Mouse (Mus musculus): ENCODE measurements around the gene Fgf12. TPM values are rescaled to one million over a fixed set of nuclear protein-coding genes. Genes with fewer than 3 reads are reported as not detected.

Gene Fgf12
- polyA plus RNA-seq, 1 experiment from 2014 or later: 67.3 TPM

GRCm38 (mm10) chr16:28512446-28512845, 240.4 kb downstream of the Fgf12 start:
- WGBS: 57% methylated on average over 6 of the region's 6 CpGs
- Histone ChIP-seq H3K27ac (ENCODE audit: low read depth, low read length) (no peak overlapping the region), H3K9me3 (ENCODE audit: control insufficient read depth, low read length) (no peaks in the 10 kb centered on the region), H3K27me3 (replicated peaks; ENCODE audit: control insufficient read depth, insufficient read depth, low read length) (no peaks in the 10 kb centered on the region), H3K4me3 (ENCODE audit: low read length) (no peak overlapping the region), H3K4me1 (ENCODE audit: control insufficient read depth, insufficient read depth, low read depth, low read length) (no peaks in the 10 kb centered on the region; the same call in 1 of the 2 replicates), H3K36me3 (ENCODE audit: control insufficient read depth, insufficient read depth, low read length) (no peaks in the 10 kb centered on the region), H3K9ac (ENCODE audit: low read depth, low read length) (no peak overlapping the region), H3K4me2 (ENCODE audit: low read length) (no peak overlapping the region)
- ATAC-seq: peak; percentile 58

- Histone ChIP-seq H3K9me3 (ENCODE audit: control insufficient read depth, low read length) (no peaks in the 10 kb centered on the region), H3K9ac (ENCODE audit: low read depth, low read length) (no peak overlapping the region), H3K27me3 (replicated peaks; ENCODE audit: control insufficient read depth, insufficient read depth, low read length) (no peaks in the 10 kb centered on the region), H3K36me3 (ENCODE audit: control insufficient read depth, insufficient read depth, low read length) (no peaks in the 10 kb centered on the region), H3K4me2 (ENCODE audit: low read length) (no peak overlapping the region), H3K27ac (ENCODE audit: low read depth, low read length) (no peak overlapping the region), H3K4me1 (ENCODE audit: control insufficient read depth, insufficient read depth, low read depth, low read length) (no peaks in the 10 kb centered on the region; the same call in 1 of the 2 replicates), H3K4me3 (ENCODE audit: low read length) (no peak overlapping the region)
- WGBS: 21% methylated on average over 5 of the region's 5 CpGs
- ATAC-seq: no peak
These were observed 241.5 kb downstream of the Fgf12 start for GRCm38 (mm10) chr16:28511413-28511812.

GRCm38 (mm10) chr16:28497971-28498607, 254.8 kb downstream of the Fgf12 start:
- Histone ChIP-seq H3K36me3 (ENCODE audit: control insufficient read depth, insufficient read depth, low read length) (no peaks in the 10 kb centered on the region), H3K9ac (ENCODE audit: low read depth, low read length) (no peak overlapping the region), H3K4me2 (ENCODE audit: low read length) (no peak overlapping the region), H3K4me1 (ENCODE audit: control insufficient read depth, insufficient read depth, low read depth, low read length) (no peaks in the 10 kb centered on the region), H3K4me3 (ENCODE audit: low read length) (no peak overlapping the region), H3K27ac (ENCODE audit: low read depth, low read length) (no peak overlapping the region), H3K9me3 (ENCODE audit: control insufficient read depth, low read length) (no peaks in the 10 kb centered on the region), H3K27me3 (replicated peaks; ENCODE audit: control insufficient read depth, insufficient read depth, low read length) (no peaks in the 10 kb centered on the region)
- WGBS: 85% methylated on average over 12 of the region's 12 CpGs
- no peak for ATAC-seq

GRCm38 (mm10) chr16:28491711-28492110, 261.2 kb downstream of the Fgf12 start:
- no peaks in the 10 kb centered on the region for H3K9me3 ChIP-seq (ENCODE audit: control insufficient read depth, low read length)
- peaks cover 6% of the 10 kb centered on the region for H3K4me1 ChIP-seq (ENCODE audit: control insufficient read depth, insufficient read depth, low read depth, low read length)
- no peak overlapping the region for H3K9ac ChIP-seq (ENCODE audit: low read depth, low read length)
- peak overlapping the region; percentile 36 for H3K4me2 ChIP-seq (ENCODE audit: low read length)
- no peaks in the 10 kb centered on the region for H3K36me3 ChIP-seq (ENCODE audit: control insufficient read depth, insufficient read depth, low read length)
- no peaks in the 10 kb centered on the region for H3K27me3 ChIP-seq (replicated peaks; ENCODE audit: control insufficient read depth, insufficient read depth, low read length)
- H3K4me3 ChIP-seq (ENCODE audit: low read length): no peak overlapping the region
- 22% methylated on average over 6 of the region's 6 CpGs for WGBS
- no peak overlapping the region for H3K27ac ChIP-seq (ENCODE audit: low read depth, low read length)
- peak; percentile 54; the same call in 1 of the 2 replicates for ATAC-seq

- H3K4me3 ChIP-seq (ENCODE audit: low read length): no peak overlapping the region
- H3K9ac ChIP-seq (ENCODE audit: low read depth, low read length): no peak overlapping the region
- no peaks in the 10 kb centered on the region for H3K27me3 ChIP-seq (replicated peaks; ENCODE audit: control insufficient read depth, insufficient read depth, low read length)
- H3K4me2 ChIP-seq (ENCODE audit: low read length): no peak overlapping the region
- H3K9me3 ChIP-seq (ENCODE audit: control insufficient read depth, low read length): no peaks in the 10 kb centered on the region
- H3K4me1 ChIP-seq (ENCODE audit: control insufficient read depth, insufficient read depth, low read depth, low read length): peaks cover 6% of the 10 kb centered on the region
- ATAC-seq: peak; percentile 94
- WGBS: 7% methylated on average over 6 of the region's 6 CpGs
- no peaks in the 10 kb centered on the region for H3K36me3 ChIP-seq (ENCODE audit: control insufficient read depth, insufficient read depth, low read length)
- H3K27ac ChIP-seq (ENCODE audit: low read depth, low read length): no peak overlapping the region
These were observed 262.4 kb downstream of the Fgf12 start for GRCm38 (mm10) chr16:28490515-28490914.

GRCm38 (mm10) chr16:28484920-28485319, 267.9 kb downstream of the Fgf12 start:
- Histone ChIP-seq H3K9me3 (ENCODE audit: control insufficient read depth, low read length) (0 out of 2 replicates have a peak, but pooled peaks cover 2% of the 10 kb centered on the region), H3K4me1 (ENCODE audit: control insufficient read depth, insufficient read depth, low read depth, low read length) (no peaks in the 10 kb centered on the region; the same call in 1 of the 2 replicates), H3K9ac (ENCODE audit: low read depth, low read length) (no peak overlapping the region), H3K27me3 (replicated peaks; ENCODE audit: control insufficient read depth, insufficient read depth, low read length) (no peaks in the 10 kb centered on the region), H3K4me3 (ENCODE audit: low read length) (no peak overlapping the region), H3K27ac (ENCODE audit: low read depth, low read length) (no peak overlapping the region), H3K36me3 (ENCODE audit: control insufficient read depth, insufficient read depth, low read length) (no peaks in the 10 kb centered on the region), H3K4me2 (ENCODE audit: low read length) (no peak overlapping the region)
- no peak for ATAC-seq
- 77% methylated on average over 3 of the region's 3 CpGs for WGBS

GRCm38 (mm10) chr16:28479022-28479421, 273.8 kb downstream of the Fgf12 start:
- 93% methylated on average over 2 of the region's 2 CpGs for WGBS
- no peak overlapping the region for H3K27ac ChIP-seq (ENCODE audit: low read depth, low read length)
- H3K4me2 ChIP-seq (ENCODE audit: low read length): no peak overlapping the region
- H3K9ac ChIP-seq (ENCODE audit: low read depth, low read length): no peak overlapping the region
- no peak overlapping the region for H3K4me3 ChIP-seq (ENCODE audit: low read length)
- no peaks in the 10 kb centered on the region for H3K27me3 ChIP-seq (replicated peaks; ENCODE audit: control insufficient read depth, insufficient read depth, low read length)
- H3K36me3 ChIP-seq (ENCODE audit: control insufficient read depth, insufficient read depth, low read length): no peaks in the 10 kb centered on the region
- ATAC-seq: no peak
- 0 out of 2 replicates have a peak, but pooled peaks cover 2% of the 10 kb centered on the region for H3K9me3 ChIP-seq (ENCODE audit: control insufficient read depth, low read length)
- H3K4me1 ChIP-seq (ENCODE audit: control insufficient read depth, insufficient read depth, low read depth, low read length): no peaks in the 10 kb centered on the region

GRCm38 (mm10) chr16:28476651-28477050, 276.2 kb downstream of the Fgf12 start:
- ATAC-seq: no peak

GRCm38 (mm10) chr16:28475553-28475952, 277.3 kb downstream of the Fgf12 start:
- Histone ChIP-seq H3K4me2 (ENCODE audit: low read length) (no peak overlapping the region), H3K4me3 (ENCODE audit: low read length) (no peak overlapping the region), H3K9me3 (ENCODE audit: control insufficient read depth, low read length) (no peaks in the 10 kb centered on the region), H3K4me1 (ENCODE audit: control insufficient read depth, insufficient read depth, low read depth, low read length) (no peaks in the 10 kb centered on the region), H3K9ac (ENCODE audit: low read depth, low read length) (no peak overlapping the region), H3K36me3 (ENCODE audit: control insufficient read depth, insufficient read depth, low read length) (no peaks in the 10 kb centered on the region), H3K27ac (ENCODE audit: low read depth, low read length) (no peak overlapping the region), H3K27me3 (replicated peaks; ENCODE audit: control insufficient read depth, insufficient read depth, low read length) (no peaks in the 10 kb centered on the region)
- no peak for ATAC-seq
- 77% methylated on average over 1 of the region's 1 CpGs for WGBS

More at GRCm38 (mm10) chr16:28476651-28477050, 276.2 kb downstream of the Fgf12 start:
- Histone ChIP-seq H3K36me3 (ENCODE audit: control insufficient read depth, insufficient read depth, low read length) (no peaks in the 10 kb centered on the region), H3K27ac (ENCODE audit: low read depth, low read length) (no peak overlapping the region), H3K4me3 (ENCODE audit: low read length) (no peak overlapping the region), H3K4me2 (ENCODE audit: low read length) (no peak overlapping the region), H3K27me3 (replicated peaks; ENCODE audit: control insufficient read depth, insufficient read depth, low read length) (no peaks in the 10 kb centered on the region), H3K4me1 (ENCODE audit: control insufficient read depth, insufficient read depth, low read depth, low read length) (no peaks in the 10 kb centered on the region), H3K9ac (ENCODE audit: low read depth, low read length) (no peak overlapping the region), H3K9me3 (ENCODE audit: control insufficient read depth, low read length) (0 out of 2 replicates have a peak, but pooled peaks cover 2% of the 10 kb centered on the region)
- 97% methylated on average over 4 of the region's 4 CpGs for WGBS
